Mouse (Mus musculus): ENCODE data around the gene Col27a1. TPM values are rescaled to one million over a fixed set of nuclear protein-coding genes. Genes with fewer than 3 reads are reported as not detected.

The Col27a1 gene
- total and polyA plus RNA-seq, 3 experiments = 0.86 to 3.8 (median 1.8) TPM

DNA sequence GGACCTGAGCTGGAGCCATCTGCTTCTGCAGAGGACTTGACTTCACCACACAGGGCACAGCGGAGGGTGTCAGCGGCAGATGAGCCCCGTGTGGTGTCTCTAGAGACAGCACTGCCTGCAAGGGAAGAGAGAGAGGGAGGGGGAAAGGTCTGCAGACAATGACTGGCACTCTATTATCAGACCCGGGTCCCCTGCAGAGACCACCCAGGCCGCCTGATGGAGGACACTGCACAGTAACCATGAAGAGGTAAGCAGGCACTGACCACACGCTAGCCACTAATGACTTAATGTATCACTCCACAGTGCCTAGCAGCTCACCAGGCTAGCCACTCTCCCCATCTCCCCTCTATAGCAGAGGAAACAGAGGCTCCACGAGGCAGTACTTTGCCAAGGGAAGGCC, 157.1 kb downstream of the Col27a1 start:
- no peak overlapping the region for H3K9ac ChIP-seq (ENCODE audit: low read depth, low read length)
- intact Hi-C loops (cut with DNase I) = no loop called here

DNA sequence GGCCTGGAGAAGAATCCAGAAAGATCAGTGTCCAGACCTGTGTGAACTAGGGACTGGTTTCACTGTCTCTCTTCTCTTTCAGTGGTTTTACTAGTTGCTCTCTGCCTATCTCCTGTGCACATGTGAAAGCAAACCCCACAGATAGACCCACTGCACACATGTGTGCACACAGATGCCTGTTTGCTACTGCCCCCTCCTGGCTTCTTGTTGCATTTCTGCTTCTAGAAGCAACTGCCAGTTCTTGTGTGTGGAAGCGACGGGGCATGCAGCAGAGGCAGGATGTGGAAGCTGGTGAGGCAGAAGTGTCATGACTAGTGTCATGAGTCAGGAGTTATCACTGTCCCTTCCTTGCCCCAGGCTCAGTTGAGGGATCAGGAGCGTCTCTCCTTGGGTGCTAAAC, 158.1 kb downstream of the Col27a1 start:
- DNase-seq = peak in 1 of 2 experiments; percentile 27
- Histone ChIP-seq H3K36me3 (ENCODE audit: control insufficient read depth, insufficient read depth, low read length) (no peaks in the 10 kb centered on the region), H3K27me3 (ENCODE audit: control insufficient read depth, insufficient read depth, low read length) (no peaks in the 10 kb centered on the region), H3K4me3 (no peak overlapping the region), H3K27ac (no peak overlapping the region), H3K4me1 (ENCODE audit: control insufficient read depth, insufficient read depth, low read length) (no peaks in the 10 kb centered on the region), H3K79me2 (replicated peaks; ENCODE audit: control insufficient read depth, insufficient read depth, low read length) (no peaks in the 10 kb centered on the region), H3K9ac (ENCODE audit: low read depth, low read length) (no peak overlapping the region)
- TF ChIP-seq EP300 (IDR thresholded peaks at IDR 0.05; ENCODE audit: insufficient read depth, low read depth, low read length) = no peak
- TF ChIP-seq CTCF (IDR thresholded peaks at IDR 0.05) = peak; percentile 70
- no peak for TF ChIP-seq POLR2A (IDR thresholded peaks at IDR 0.05; ENCODE audit: insufficient read depth, low read depth, low read length)
- WGBS = 33% methylated on average over 3 of the region's 3 CpGs
- intact Hi-C loops (cut with DNase I) = no loop called here

More for the DNA sequence above, 157.1 kb downstream of the Col27a1 start:
- Histone ChIP-seq H3K4me1 (ENCODE audit: control insufficient read depth, insufficient read depth, low read length) (no peaks in the 10 kb centered on the region), H3K36me3 (ENCODE audit: control insufficient read depth, insufficient read depth, low read length) (no peaks in the 10 kb centered on the region), H3K79me2 (replicated peaks; ENCODE audit: control insufficient read depth, insufficient read depth, low read length) (no peaks in the 10 kb centered on the region), H3K27me3 (ENCODE audit: control insufficient read depth, insufficient read depth, low read length) (no peaks in the 10 kb centered on the region), H3K27ac (no peak overlapping the region), H3K4me3 (no peak overlapping the region)
- WGBS = 63% methylated on average over 7 of the region's 7 CpGs
- DNase-seq = no peak
- TF ChIP-seq CTCF (IDR thresholded peaks at IDR 0.05) (no peak), EP300 (IDR thresholded peaks at IDR 0.05; ENCODE audit: insufficient read depth, low read depth, low read length) (no peak), POLR2A (IDR thresholded peaks at IDR 0.05; ENCODE audit: insufficient read depth, low read depth, low read length) (no peak)

DNA sequence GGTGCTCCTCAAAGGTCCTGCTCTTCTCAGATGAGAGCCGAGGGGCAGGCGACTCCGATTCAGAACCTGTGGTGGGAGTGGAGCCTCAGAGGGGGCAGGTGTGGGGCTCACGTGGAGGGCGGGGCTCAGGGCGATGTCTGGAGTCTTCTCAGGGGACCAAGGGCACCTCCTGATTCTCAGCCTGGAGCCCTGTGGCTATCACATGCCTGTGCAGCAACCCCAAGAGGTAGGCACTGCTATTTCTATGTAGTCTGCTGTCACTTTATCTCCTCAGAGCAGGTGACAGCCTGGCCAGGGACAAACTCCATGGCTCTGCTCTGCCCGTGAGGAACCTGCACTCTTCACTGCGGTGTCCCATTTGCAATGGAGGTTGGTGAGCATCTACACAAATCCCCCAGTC, 159.6 kb downstream of the Col27a1 start:
- H3K9ac ChIP-seq (ENCODE audit: low read depth, low read length) = no peak overlapping the region

DNA sequence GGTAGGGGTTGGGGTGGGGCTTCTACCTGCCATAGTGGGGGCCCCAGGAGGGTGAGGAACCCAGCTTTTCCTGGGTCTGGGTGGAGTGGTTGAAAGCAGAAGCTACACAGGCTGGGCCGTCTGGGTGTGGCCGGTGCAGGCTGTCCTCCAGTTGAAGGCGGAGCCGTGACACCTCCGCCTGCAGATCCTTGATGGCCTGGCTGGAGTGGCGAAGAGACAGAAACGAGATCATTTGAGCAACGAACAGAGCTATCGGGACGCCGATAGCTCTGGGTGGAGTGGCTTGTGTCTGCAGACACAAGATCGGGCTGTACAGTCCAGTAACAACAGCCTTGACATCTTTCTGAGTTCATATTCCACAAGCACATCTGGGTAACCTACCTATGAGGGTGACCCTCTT, 160.5 kb downstream of the Col27a1 start:
- Histone ChIP-seq H3K4me1 (ENCODE audit: control insufficient read depth, insufficient read depth, low read length) (no peaks in the 10 kb centered on the region), H3K4me3 (no peak overlapping the region), H3K27ac (no peak overlapping the region), H3K27me3 (ENCODE audit: control insufficient read depth, insufficient read depth, low read length) (no peaks in the 10 kb centered on the region), H3K9ac (ENCODE audit: low read depth, low read length) (no peak overlapping the region), H3K79me2 (replicated peaks; ENCODE audit: control insufficient read depth, insufficient read depth, low read length) (no peaks in the 10 kb centered on the region), H3K36me3 (ENCODE audit: control insufficient read depth, insufficient read depth, low read length) (no peaks in the 10 kb centered on the region)
- intact Hi-C loops (cut with DNase I) = no loop called here
- no peak for DNase-seq
- TF ChIP-seq EP300 (IDR thresholded peaks at IDR 0.05; ENCODE audit: insufficient read depth, low read depth, low read length) (no peak), CTCF (IDR thresholded peaks at IDR 0.05) (no peak), POLR2A (IDR thresholded peaks at IDR 0.05; ENCODE audit: insufficient read depth, low read depth, low read length) (no peak)
- WGBS = 77% methylated on average over 12 of the region's 12 CpGs

More for the DNA sequence above, 159.6 kb downstream of the Col27a1 start:
- no peak for DNase-seq
- Histone ChIP-seq H3K4me1 (ENCODE audit: control insufficient read depth, insufficient read depth, low read length) (no peaks in the 10 kb centered on the region), H3K36me3 (ENCODE audit: control insufficient read depth, insufficient read depth, low read length) (no peaks in the 10 kb centered on the region), H3K4me3 (no peak overlapping the region), H3K27ac (no peak overlapping the region), H3K27me3 (ENCODE audit: control insufficient read depth, insufficient read depth, low read length) (no peaks in the 10 kb centered on the region), H3K79me2 (replicated peaks; ENCODE audit: control insufficient read depth, insufficient read depth, low read length) (no peaks in the 10 kb centered on the region)
- WGBS = 90% methylated on average over 8 of the region's 8 CpGs
- TF ChIP-seq EP300 (IDR thresholded peaks at IDR 0.05; ENCODE audit: insufficient read depth, low read depth, low read length) (no peak), CTCF (IDR thresholded peaks at IDR 0.05) (no peak), POLR2A (IDR thresholded peaks at IDR 0.05; ENCODE audit: insufficient read depth, low read depth, low read length) (no peak)
- intact Hi-C loops (cut with DNase I) = no loop called here

DNA sequence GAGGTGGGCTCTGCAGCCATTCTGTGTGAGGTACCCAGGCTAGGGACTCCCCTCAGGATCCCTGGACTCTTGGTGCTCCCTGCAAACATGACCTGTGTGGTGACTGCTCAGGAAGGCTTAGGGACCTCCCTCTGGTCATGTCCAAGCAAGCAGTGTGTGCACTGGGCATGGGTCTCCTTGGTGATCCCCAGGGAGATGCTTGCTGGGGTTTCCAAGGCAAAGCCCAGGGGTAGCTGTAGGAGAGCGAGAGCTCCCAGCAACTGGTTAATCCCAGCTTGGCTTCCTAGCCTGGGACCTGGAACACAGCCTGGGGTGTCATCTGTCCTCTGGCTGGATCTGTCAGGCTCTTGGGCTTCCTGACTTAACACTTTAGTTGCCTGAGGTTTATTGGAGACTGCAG, 161.6 kb downstream of the Col27a1 start:
- peak in 1 of 2 experiments; percentile 35 for DNase-seq
- WGBS = 89% methylated on average over 1 of the region's 1 CpGs
- TF ChIP-seq CTCF (IDR thresholded peaks at IDR 0.05) = no peak
- no peak for TF ChIP-seq POLR2A (IDR thresholded peaks at IDR 0.05; ENCODE audit: insufficient read depth, low read depth, low read length)
- TF ChIP-seq EP300 (IDR thresholded peaks at IDR 0.05; ENCODE audit: insufficient read depth, low read depth, low read length) = no peak
- no peaks in the 10 kb centered on the region for H3K36me3 ChIP-seq (ENCODE audit: control insufficient read depth, insufficient read depth, low read length)
- no peaks in the 10 kb centered on the region for H3K4me1 ChIP-seq (ENCODE audit: control insufficient read depth, insufficient read depth, low read length)
- no peak overlapping the region for H3K9ac ChIP-seq (ENCODE audit: low read depth, low read length)
- H3K4me3 ChIP-seq = no peak overlapping the region
- intact Hi-C loops (cut with DNase I) = no loop called here
- no peaks in the 10 kb centered on the region for H3K79me2 ChIP-seq (replicated peaks; ENCODE audit: control insufficient read depth, insufficient read depth, low read length)
- no peaks in the 10 kb centered on the region for H3K27me3 ChIP-seq (ENCODE audit: control insufficient read depth, insufficient read depth, low read length)
- no peak overlapping the region for H3K27ac ChIP-seq

DNA sequence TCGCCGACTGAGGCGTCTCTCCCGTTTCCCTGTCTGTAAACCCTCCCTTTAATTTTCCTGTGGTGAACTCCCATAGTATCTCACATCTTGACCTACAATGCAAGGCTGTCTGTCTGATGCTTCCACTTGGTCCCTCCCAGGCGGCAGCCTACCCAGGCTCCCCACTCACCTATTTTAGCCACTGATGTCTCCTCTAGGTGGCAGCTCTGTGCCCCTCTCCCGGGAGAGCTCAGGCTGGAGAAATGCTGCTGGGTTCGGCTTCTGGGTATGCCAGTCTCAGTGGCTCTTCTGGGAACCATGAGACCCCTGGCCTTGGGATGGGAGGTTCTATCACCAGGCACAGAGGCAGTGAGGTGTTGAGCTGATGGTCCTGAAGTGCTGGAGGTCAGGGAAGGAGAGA, 163.7 kb downstream of the Col27a1 start:
- 78% methylated on average over 7 of the region's 7 CpGs for WGBS

More for the DNA sequence above, 163.7 kb downstream of the Col27a1 start:
- Histone ChIP-seq H3K9ac (ENCODE audit: low read depth, low read length) (no peak overlapping the region), H3K4me3 (no peak overlapping the region), H3K27me3 (ENCODE audit: control insufficient read depth, insufficient read depth, low read length) (no peaks in the 10 kb centered on the region), H3K79me2 (replicated peaks; ENCODE audit: control insufficient read depth, insufficient read depth, low read length) (no peaks in the 10 kb centered on the region), H3K36me3 (ENCODE audit: control insufficient read depth, insufficient read depth, low read length) (no peaks in the 10 kb centered on the region), H3K27ac (no peak overlapping the region), H3K4me1 (ENCODE audit: control insufficient read depth, insufficient read depth, low read length) (no peaks in the 10 kb centered on the region)
- intact Hi-C loops (cut with DNase I) = no loop called here
- TF ChIP-seq CTCF (IDR thresholded peaks at IDR 0.05) (peak; percentile 30), POLR2A (IDR thresholded peaks at IDR 0.05; ENCODE audit: insufficient read depth, low read depth, low read length) (no peak)
- DNase-seq = no peak
